Mouse (Mus musculus) adrenal gland, postnatal 14 days (tissue): ENCODE results near the gene Lin7b. TPM values are rescaled to one million over a fixed set of nuclear protein-coding genes. Genes with fewer than 3 reads are reported as not detected.
A peak's percentile ranks its signal among the peaks of the same experiment; 100 is the strongest.

Experiments used
- DNase-seq: peaks from one replicate; pipeline ENCODE4 v3.0.0; 2021; ENCODE audit warnings: mixed read lengths
- total RNA-seq: library from RNA; stranded (reverse); gene quantifications from 2 replicates; pipeline ENCODE4 v1.2.3, GENCODE M21; 2021

The Lin7b gene
- total RNA-seq, 1 experiment from 2014 or later, result 1.4 TPM

GRCm38 (mm10) chr7:45346905-45347304 lies 23.5 kb downstream of the Lin7b start:
- no peak for DNase-seq

GRCm38 (mm10) chr7:45343543-45343942 lies 26.8 kb downstream of the Lin7b start:
- peak; percentile 66 for DNase-seq

GRCm38 (mm10) chr7:45342081-45342480 lies 28.3 kb downstream of the Lin7b start:
- no peak for DNase-seq

GRCm38 (mm10) chr7:45341303-45341702 lies 29.1 kb downstream of the Lin7b start:
- peak; percentile 94 for DNase-seq

GRCm38 (mm10) chr7:45340669-45341068 lies 29.7 kb downstream of the Lin7b start:
- peak; percentile 55 for DNase-seq

GRCm38 (mm10) chr7:45340066-45340442 lies 30.3 kb downstream of the Lin7b start:
- no peak for DNase-seq

GRCm38 (mm10) chr7:45339410-45340065 lies 30.8 kb downstream of the Lin7b start:
- peak; percentile 70 for DNase-seq

- peak; percentile 43 for DNase-seq
Observed at GRCm38 (mm10) chr7:45338161-45338911, 32.0 kb downstream of the Lin7b start.

- DNase-seq, result no peak
Observed at GRCm38 (mm10) chr7:45337469-45337868, 32.9 kb downstream of the Lin7b start.

- DNase-seq, result no peak
Observed at GRCm38 (mm10) chr7:45336319-45336718, 34.1 kb downstream of the Lin7b start.

GRCm38 (mm10) chr7:45335056-45335455 lies 35.3 kb downstream of the Lin7b start, which contains the start of gene Hrc:
Hrc (plus strand) TSS chr7:45335290.
- no peak for DNase-seq

- DNase-seq, result no peak
Observed at GRCm38 (mm10) chr7:45334605-45335004, 35.8 kb downstream of the Lin7b start.

- peak; percentile 92 for DNase-seq
Observed at GRCm38 (mm10) chr7:45333431-45333982, 36.9 kb downstream of the Lin7b start, which contains the start of gene Trpm4. Trpm4 (minus strand) TSS chr7:45333780.

GRCm38 (mm10) chr7:45332685-45333425 lies 37.5 kb downstream of the Lin7b start:
- peak; percentile 63 for DNase-seq

GRCm38 (mm10) chr7:45331502-45331901 lies 38.9 kb downstream of the Lin7b start:
- no peak for DNase-seq

GRCm38 (mm10) chr7:45328841-45329475 lies 41.4 kb downstream of the Lin7b start:
- DNase-seq, result no peak

GRCm38 (mm10) chr7:45325800-45326199 lies 44.6 kb downstream of the Lin7b start:
- no peak for DNase-seq

- DNase-seq, result no peak
Observed at GRCm38 (mm10) chr7:45323069-45323468, 47.3 kb downstream of the Lin7b start.

GRCm38 (mm10) chr7:45322245-45322644 lies 48.1 kb downstream of the Lin7b start:
- DNase-seq, result no peak
